In genomic region chr2:49788051-49788418, GRCm38 (mm10) we compare ENCODE assay signal across 9 mouse cellular contexts. TPM values are rescaled to one million over a fixed set of nuclear protein-coding genes. Genes with fewer than 3 reads are reported as not detected.
DNase-seq lines count a peak whose midpoint lies in the region; ATAC-seq and TF ChIP-seq lines count a peak whose summit lies in the region.
"Had no signal": no experiment of that assay in that cellular context is flagged by ENCODE, and none has a peak within 500 bp of the region (broad histone marks: within the 10 kb centered on the region; RNA-seq: fewer than 3 reads in every experiment).

No protein-coding gene starts in this region.

- peaks cover 7% of the 10 kb centered on the region; the same call in 1 of the 2 replicates for H3K4me1 ChIP-seq in heart, postnatal 0 days (ENCODE audit: control insufficient read depth, insufficient read depth)
- H3K4me1 ChIP-seq in cortical plate, adult 2 months (ENCODE audit: control insufficient read depth, insufficient read depth, low read length), result no peaks in the 10 kb centered on the region
- H3K4me1 ChIP-seq in hindbrain, embryonic 12.5 days, result peaks cover 12% of the 10 kb centered on the region
- H3K4me1 ChIP-seq in midbrain, embryonic 11.5 days (ENCODE audit: control insufficient read depth, insufficient read depth, low read length), result peaks cover 2% of the 10 kb centered on the region; the same call in 1 of the 2 replicates

- no peak overlapping the region for H3K27ac ChIP-seq in heart, postnatal 0 days (ENCODE audit: low read depth)
- no peak overlapping the region for H3K27ac ChIP-seq in cortical plate, adult 2 months (ENCODE audit: insufficient read depth, low read length)
- no peak overlapping the region for H3K27ac ChIP-seq in hindbrain, embryonic 12.5 days
- no peak overlapping the region for H3K27ac ChIP-seq in midbrain, embryonic 11.5 days (ENCODE audit: low read depth, low read length)

- no peak for TF ChIP-seq POLR2A in cortical plate, adult 2 months (IDR thresholded peaks at IDR 0.05; ENCODE audit: extremely low read depth, insufficient read depth, low read length)

- no peaks in the 10 kb centered on the region for H3K36me3 ChIP-seq in heart, postnatal 0 days (replicated peaks; ENCODE audit: control insufficient read depth, insufficient read depth, low read length)
- no peaks in the 10 kb centered on the region for H3K36me3 ChIP-seq in hindbrain, embryonic 12.5 days
- no peaks in the 10 kb centered on the region for H3K36me3 ChIP-seq in midbrain, embryonic 11.5 days (ENCODE audit: control insufficient read depth, insufficient read depth, low read length)

- TF ChIP-seq EP300 in heart, postnatal 0 days (IDR thresholded peaks at IDR 0.05; ENCODE audit: low read depth), result no peak

- no peaks in the 10 kb centered on the region for H3K9me3 ChIP-seq in heart, postnatal 0 days (replicated peaks; ENCODE audit: control insufficient read depth, low read length)
- no peaks in the 10 kb centered on the region for H3K9me3 ChIP-seq in hindbrain, embryonic 12.5 days (replicated peaks)
- no peaks in the 10 kb centered on the region for H3K9me3 ChIP-seq in midbrain, embryonic 11.5 days (ENCODE audit: control insufficient read depth, low read length)

- ATAC-seq in heart, postnatal 0 days (ENCODE audit: insufficient read depth, low read depth), result peak; percentile 21; the same call in 1 of the 2 replicates
- ATAC-seq in hindbrain, embryonic 12.5 days (ENCODE audit: low FRiP score), result no peak
- ATAC-seq in midbrain, embryonic 11.5 days (ENCODE audit: low FRiP score), result peak; percentile 54

- peak overlapping the region; percentile 85 for H3K4me2 ChIP-seq in heart, postnatal 0 days (ENCODE audit: low read depth, low read length)
- peak overlapping the region; percentile 100 for H3K4me2 ChIP-seq in hindbrain, embryonic 12.5 days (replicated peaks)
- peak overlapping the region; percentile 100 for H3K4me2 ChIP-seq in midbrain, embryonic 11.5 days

- DNase-seq in heart, postnatal 0 days (ENCODE audit: low spot score), result no peak
- no peak for DNase-seq in heart, postnatal 4 days
- DNase-seq in midbrain, embryonic 11.5 days (ENCODE audit: low spot score, missing footprints), result peak; percentile 94
- DNase-seq in thymus, adult 18-20 months, result no peak
- no peak for DNase-seq in spleen, postnatal 4 days (ENCODE audit: low spot score in 2 of 2)
- DNase-seq in kidney, postnatal 10 days, result no peak

- no peak overlapping the region for H3K9ac ChIP-seq in heart, postnatal 0 days (replicated peaks; ENCODE audit: low read depth, low read length)
- H3K9ac ChIP-seq in hindbrain, embryonic 12.5 days, result peak overlapping the region; percentile 72
- peak overlapping the region; percentile 64 for H3K9ac ChIP-seq in midbrain, embryonic 11.5 days (ENCODE audit: low read length)

- peaks cover 21% of the 10 kb centered on the region for H3K27me3 ChIP-seq in heart, postnatal 0 days (ENCODE audit: control insufficient read depth, insufficient read depth, low read length)
- H3K27me3 ChIP-seq in hindbrain, embryonic 12.5 days, result peaks cover 45% of the 10 kb centered on the region
- H3K27me3 ChIP-seq in midbrain, embryonic 11.5 days (ENCODE audit: control insufficient read depth, insufficient read depth, low read length), result peaks cover 26% of the 10 kb centered on the region

- WGBS in heart, postnatal 0 days, result 2% methylated on average over 12 of the region's 14 CpGs
- under 1% methylated on average over 14 of the region's 14 CpGs for WGBS in hindbrain, embryonic 12.5 days
- under 1% methylated on average over 14 of the region's 14 CpGs for WGBS in midbrain, embryonic 11.5 days

- no peak for TF ChIP-seq CTCF in heart, postnatal 0 days (IDR thresholded peaks at IDR 0.05; ENCODE audit: low read depth)
- no peak for TF ChIP-seq CTCF in cortical plate, adult 2 months (IDR thresholded peaks at IDR 0.05; ENCODE audit: extremely low read depth, insufficient read depth, low read length)

- peak overlapping the region; percentile 51 for H3K4me3 ChIP-seq in heart, postnatal 0 days (ENCODE audit: low read depth, low read length)
- H3K4me3 ChIP-seq in cortical plate, adult 2 months (ENCODE audit: insufficient read depth, low read length), result peak overlapping the region; percentile 44
- H3K4me3 ChIP-seq in hindbrain, embryonic 12.5 days, result peak overlapping the region; percentile 67
- H3K4me3 ChIP-seq in midbrain, embryonic 11.5 days (ENCODE audit: low read depth, low read length), result peak overlapping the region; percentile 61

RNA-seq across cellular contexts. Expression of gene Lypd6b, which starts 0.5 kb away (rescaled TPM):
- total RNA-seq in heart, postnatal 0 days (2014; rRNA removed; ENCODE audit: low replicate concordance), result 0.11 and 0.23 TPM in 2 replicates
- polyA plus RNA-seq in heart, postnatal 0 days (2015; fragmentation: Nextera tagmentation; extraction: Ambion mirVana), result 0.38 and 0.77 TPM in 2 replicates
- total RNA-seq in heart, postnatal 4 days (2021), result under 1 TPM; 0.23 to 0.24 TPM
- 13.4 and 14.2 TPM in 2 replicates for polyA plus RNA-seq in cortical plate, adult 2 months (2012; rRNA removed)
- 1.7 and 2.6 TPM in 2 replicates for polyA plus RNA-seq in hindbrain, embryonic 12.5 days (2016; fragmentation: Nextera tagmentation; extraction: Ambion mirVana)
- polyA plus RNA-seq in midbrain, embryonic 11.5 days (2014; fragmentation: Nextera tagmentation; extraction: Ambion mirVana), result 0.36 and 0.87 TPM in 2 replicates
- total RNA-seq: MEL had no signal
